Mouse (Mus musculus) liver, embryonic 16.5 days (tissue): ENCODE results near the gene Rab7. TPM values are rescaled to one million over a fixed set of nuclear protein-coding genes. Genes with fewer than 3 reads are reported as not detected.
"Not testable (repeated sequence)": the region's sequence is repeated elsewhere in the genome, so short reads cannot be mapped to it uniquely, and the experiment has no call there.

Experiments used
- ATAC-seq: fragments of 200-750 bp; cut with Nextera tagmentation; 2 replicates; pipeline ENCODE4 v1.8.0; 2017; ENCODE audit warnings: low read depth, mild to moderate bottlenecking, moderate number of reproducible peaks, moderate library complexity
- H3K27ac ChIP-seq: fragments of 300-500 bp; sonication (generic); 2 replicates; pipeline ENCODE4 v1.5.1; 2014; ENCODE audit warnings: mild to moderate bottlenecking, low read length
- H3K27me3 ChIP-seq: fragments of 300-500 bp; sonication (generic); 2 replicates; pipeline ENCODE4 v1.6.1; 2014; ENCODE audit warnings: low read depth, low read length, mixed read lengths; ENCODE audit not compliant: control insufficient read depth, insufficient read depth
- H3K36me3 ChIP-seq: fragments of 300-500 bp; sonication (generic); 2 replicates; pipeline ENCODE4 v1.6.1; 2014; ENCODE audit warnings: mild to moderate bottlenecking; ENCODE audit not compliant: control insufficient read depth, insufficient read depth
- H3K4me1 ChIP-seq: fragments of 300-500 bp; sonication (generic); 2 replicates; pipeline ENCODE4 v1.6.1; 2014; ENCODE audit warnings: low read depth, low read length, mixed read lengths; ENCODE audit not compliant: control insufficient read depth
- H3K4me2 ChIP-seq: fragments of 300-500 bp; sonication (generic); 2 replicates; pipeline ENCODE4 v1.6.1; 2014; ENCODE audit warnings: low read depth, low read length, mixed read lengths
- H3K4me3 ChIP-seq: fragments of 300-500 bp; sonication (generic); 2 replicates; pipeline ENCODE4 v1.5.1; 2014; ENCODE audit warnings: low read depth, mild to moderate bottlenecking, low read length
- H3K9ac ChIP-seq: fragments of 300-500 bp; sonication (generic); 2 replicates; pipeline ENCODE4 v1.6.1; 2014; ENCODE audit warnings: low read depth, low read length
- H3K9me3 ChIP-seq: fragments of 300-500 bp; sonication (generic); replicated peaks from 2 replicates; pipeline ENCODE4 v1.6.1; 2016; ENCODE audit warnings: low read length; ENCODE audit not compliant: control insufficient read depth
- WGBS: fragments of 180-500 bp; shearing (Covaris S2); extraction: QIAGEN DNeasy Blood & Tissue Kit; methylation state at CpG from one replicate; pipeline ENCODE4 v1.1.7; 2014; ENCODE audit not compliant: insufficient replicate concordance; 5-methylcytosine and 5-hydroxymethylcytosine counted together
- polyA plus RNA-seq: library from polyadenylated mRNA; unstranded; fragments of >200 nt; fragmentation: Nextera tagmentation; extraction: Ambion mirVana; gene quantifications from 2 replicates; pipeline ENCODE4 v1.2.1, GENCODE M21; 2015

Rab7 gene
- polyA plus RNA-seq, 1 experiment from 2014 or later: 113 TPM

DNA sequence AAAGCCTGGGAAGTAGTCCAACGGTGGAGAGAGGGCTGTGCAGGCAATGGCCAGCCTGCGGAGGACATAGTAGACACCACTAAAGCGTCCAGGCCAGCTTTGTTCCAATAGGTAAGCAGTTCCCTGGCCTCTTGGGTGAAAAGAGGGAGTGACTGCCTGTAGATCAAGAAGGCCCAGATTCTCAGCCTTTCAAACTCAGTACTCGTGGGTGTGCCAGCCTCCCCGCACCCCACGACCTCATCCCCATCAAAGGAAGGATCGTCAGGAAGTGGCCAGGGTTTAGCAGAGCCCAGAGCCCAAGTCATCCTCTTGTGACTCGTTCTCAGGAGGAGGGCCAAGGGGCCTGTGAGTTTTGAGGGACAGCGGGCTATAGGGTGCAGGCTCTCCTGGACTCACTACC is 62.6 kb downstream of the Rab7 start:
- H3K9ac ChIP-seq: no peak overlapping the region
- H3K9me3 ChIP-seq: no peaks in the 10 kb centered on the region
- H3K4me1 ChIP-seq: no peaks in the 10 kb centered on the region; the same call in 1 of the 2 replicates
- no peak overlapping the region for H3K4me3 ChIP-seq
- H3K4me2 ChIP-seq: no peak overlapping the region
- H3K36me3 ChIP-seq: no peaks in the 10 kb centered on the region
- WGBS: 43% methylated on average over 9 of the region's 9 CpGs
- peaks cover 37% of the 10 kb centered on the region for H3K27me3 ChIP-seq
- no peak overlapping the region for H3K27ac ChIP-seq
- ATAC-seq: no peak

DNA sequence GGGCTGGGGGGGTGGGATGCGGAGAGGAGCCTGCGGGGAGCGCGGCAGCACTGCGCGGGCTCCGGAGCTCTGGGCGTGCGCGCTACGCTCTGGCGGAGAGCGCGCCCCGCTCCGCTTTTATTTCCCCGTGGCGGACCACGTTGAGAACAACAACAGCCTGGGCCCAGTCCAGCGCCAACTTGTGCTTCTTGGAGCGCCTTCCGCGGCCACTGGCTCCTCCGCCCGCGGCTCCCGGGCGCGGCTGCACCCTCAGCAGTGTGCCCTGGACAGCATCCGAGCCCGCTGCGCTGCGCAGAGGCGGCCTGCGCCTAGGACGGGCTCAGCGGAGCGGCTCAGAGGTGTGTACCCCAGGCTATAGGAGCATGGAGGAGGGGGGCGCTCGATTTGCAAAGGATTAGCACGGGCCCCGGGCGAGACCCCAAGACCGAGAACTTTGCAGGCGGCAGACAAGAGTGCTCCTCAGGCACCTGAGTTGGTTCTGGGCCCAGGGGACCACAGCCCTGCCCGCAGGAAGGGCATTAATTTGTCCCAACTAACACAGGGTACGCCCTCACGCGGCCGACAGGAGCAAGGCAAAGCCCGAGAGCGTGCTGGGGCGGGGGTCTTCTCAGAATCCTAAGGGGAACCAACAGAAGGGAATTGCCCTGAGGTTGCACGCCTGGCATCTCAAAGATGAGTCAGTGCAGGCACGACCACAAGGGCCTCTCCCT is 63.4 kb downstream of the Rab7 start, which contains the start of gene H1fx:
H1fx (minus strand) TSS at position 91 of the 710 bp plus-strand sequence.
- peak within 1 kb of the TSS; percentile 62 for H3K4me3 ChIP-seq
- H3K4me2 ChIP-seq: peak within 1 kb of the TSS; percentile 66
- H3K9me3 ChIP-seq: no peaks in the 10 kb centered on the region
- peak; percentile 72 for ATAC-seq
- H3K27me3 ChIP-seq: peaks cover 37% of the 10 kb centered on the region
- no peaks in the 10 kb centered on the region; the same call in 1 of the 2 replicates for H3K4me1 ChIP-seq
- no peaks in the 10 kb centered on the region for H3K36me3 ChIP-seq
- whole genome bisulfite sequencing: 2% methylated on average over 53 of the region's 55 CpGs
- H3K9ac ChIP-seq: peak within 1 kb of the TSS; percentile 43; the same call in 1 of the 2 replicates
- no peak within 1 kb of the TSS for H3K27ac ChIP-seq

DNA sequence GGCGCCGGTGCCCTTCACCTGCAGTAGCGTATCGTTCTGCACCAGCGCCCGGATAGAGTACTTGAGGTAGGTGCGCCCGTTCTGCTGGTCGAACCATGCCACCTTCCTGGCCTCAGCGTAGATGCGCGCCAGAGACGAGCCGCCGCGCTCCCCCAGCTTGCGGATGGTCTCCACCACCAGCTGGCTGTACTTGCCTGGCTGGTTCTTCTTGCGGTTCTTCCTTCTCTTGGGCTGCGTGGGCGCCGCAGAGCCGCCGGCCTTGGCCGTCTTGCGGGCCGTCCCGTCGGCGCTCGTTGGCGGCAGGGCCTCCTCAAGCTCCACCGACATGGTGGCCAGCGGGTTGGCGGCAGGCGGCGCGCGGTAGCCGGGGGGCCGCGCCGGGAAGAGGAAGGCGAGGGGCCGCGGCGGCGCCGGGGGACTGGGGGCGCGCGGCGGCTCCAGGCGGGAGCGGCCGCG is 64.0 kb downstream of the Rab7 start:
- no peak overlapping the region for H3K27ac ChIP-seq
- H3K27me3 ChIP-seq: peaks cover 37% of the 10 kb centered on the region
- H3K4me2 ChIP-seq: peak overlapping the region; percentile 66
- no peaks in the 10 kb centered on the region; the same call in 1 of the 2 replicates for H3K4me1 ChIP-seq
- H3K9ac ChIP-seq: peak overlapping the region; percentile 43; the same call in 1 of the 2 replicates
- H3K4me3 ChIP-seq: peak overlapping the region; percentile 62
- no peaks in the 10 kb centered on the region for H3K36me3 ChIP-seq
- WGBS: under 1% methylated on average over 50 of the region's 56 CpGs
- no peaks in the 10 kb centered on the region for H3K9me3 ChIP-seq
- no peak; the same call in 1 of the 2 replicates for ATAC-seq

- ATAC-seq: 0 out of 2 replicates have a peak, but pooled peaks have one; percentile 43
- peaks cover 37% of the 10 kb centered on the region for H3K27me3 ChIP-seq
- no peaks in the 10 kb centered on the region; the same call in 1 of the 2 replicates for H3K4me1 ChIP-seq
- under 1% methylated on average over 62 of the region's 66 CpGs for WGBS
- peak overlapping the region; percentile 66 for H3K4me2 ChIP-seq
- peak overlapping the region; percentile 43; the same call in 1 of the 2 replicates for H3K9ac ChIP-seq
- H3K27ac ChIP-seq: no peak overlapping the region
- no peaks in the 10 kb centered on the region for H3K36me3 ChIP-seq
- H3K9me3 ChIP-seq: no peaks in the 10 kb centered on the region
- H3K4me3 ChIP-seq: peak overlapping the region; percentile 62
These were observed 64.6 kb downstream of the Rab7 start for GRCm38 (mm10) chr6:87980374-87981029.

- Histone ChIP-seq H3K27ac (no peak overlapping the region), H3K9me3 (no peaks in the 10 kb centered on the region), H3K36me3 (no peaks in the 10 kb centered on the region), H3K4me2 (no peak overlapping the region), H3K4me1 (no peaks in the 10 kb centered on the region; the same call in 1 of the 2 replicates), H3K9ac (no peak overlapping the region), H3K27me3 (peaks cover 37% of the 10 kb centered on the region), H3K4me3 (no peak overlapping the region)
- WGBS: 50% methylated on average over 3 of the region's 3 CpGs
- no peak for ATAC-seq
These were observed 65.3 kb downstream of the Rab7 start for GRCm38 (mm10) chr6:87979728-87980127.

GRCm38 (mm10) chr6:87970041-87970440 is 75.0 kb downstream of the Rab7 start:
- H3K27ac ChIP-seq: no peak overlapping the region
- H3K4me1 ChIP-seq: no peaks in the 10 kb centered on the region
- 21% methylated on average over 2 of the region's 2 CpGs for WGBS
- no peaks in the 10 kb centered on the region for H3K9me3 ChIP-seq
- ATAC-seq: no peak
- H3K4me3 ChIP-seq: no peak overlapping the region
- H3K36me3 ChIP-seq: no peaks in the 10 kb centered on the region
- H3K9ac ChIP-seq: no peak overlapping the region
- no peaks in the 10 kb centered on the region for H3K27me3 ChIP-seq
- no peak overlapping the region for H3K4me2 ChIP-seq

GRCm38 (mm10) chr6:87962457-87962856 is 82.6 kb downstream of the Rab7 start:
- H3K4me1 ChIP-seq, ATAC-seq, H3K27me3 ChIP-seq, H3K4me2 ChIP-seq, H3K36me3 ChIP-seq, H3K9me3 ChIP-seq, H3K27ac ChIP-seq, H3K4me3 ChIP-seq, H3K9ac ChIP-seq: not testable (repeated sequence)
- 62% methylated on average over 4 of the region's 4 CpGs for WGBS
